Mouse (Mus musculus): ENCODE measurements around the gene Gtse1. TPM values are rescaled to one million over a fixed set of nuclear protein-coding genes. Genes with fewer than 3 reads are reported as not detected.

Gtse1 gene
- polyA plus RNA-seq, 1 experiment from 2014 or later = 35.3 TPM

GRCm38 (mm10) chr15:85879498-85879895 lies 20.0 kb downstream of the Gtse1 start:
- no peaks in the 10 kb centered on the region for H3K9me3 ChIP-seq (replicated peaks)
- peak overlapping the region; percentile 82 for H3K4me3 ChIP-seq
- 1% methylated on average over 18 of the region's 18 CpGs for WGBS (ENCODE audit: insufficient replicate concordance)
- H3K4me1 ChIP-seq = peaks cover 21% of the 10 kb centered on the region
- peak; percentile 41 for ATAC-seq
- H3K27ac ChIP-seq = peak overlapping the region; percentile 83
- H3K9ac ChIP-seq = peak overlapping the region; percentile 87
- peaks cover 60% of the 10 kb centered on the region for H3K36me3 ChIP-seq
- peak overlapping the region; percentile 79 for H3K4me2 ChIP-seq
- no peaks in the 10 kb centered on the region for H3K27me3 ChIP-seq (replicated peaks)

- no peak overlapping the region for H3K9ac ChIP-seq
- H3K9me3 ChIP-seq (replicated peaks) = no peaks in the 10 kb centered on the region
- H3K27ac ChIP-seq = no peak overlapping the region
- ATAC-seq = no peak
- H3K4me1 ChIP-seq = peaks cover 3% of the 10 kb centered on the region
- H3K36me3 ChIP-seq = peaks cover 79% of the 10 kb centered on the region
- H3K27me3 ChIP-seq (replicated peaks) = no peaks in the 10 kb centered on the region
- no peak overlapping the region for H3K4me2 ChIP-seq
- H3K4me3 ChIP-seq = no peak overlapping the region
- 71% methylated on average over 5 of the region's 5 CpGs for WGBS (ENCODE audit: insufficient replicate concordance)
Observed at GRCm38 (mm10) chr15:85885606-85886005, 26.1 kb downstream of the Gtse1 start.

GRCm38 (mm10) chr15:85889235-85889634 lies 29.7 kb downstream of the Gtse1 start:
- Histone ChIP-seq H3K36me3 (peaks cover 92% of the 10 kb centered on the region), H3K4me3 (no peak overlapping the region), H3K4me2 (no peak overlapping the region), H3K4me1 (no peaks in the 10 kb centered on the region), H3K27ac (no peak overlapping the region), H3K9ac (no peak overlapping the region), H3K9me3 (replicated peaks) (no peaks in the 10 kb centered on the region), H3K27me3 (replicated peaks) (no peaks in the 10 kb centered on the region)
- WGBS (ENCODE audit: insufficient replicate concordance) = 34% methylated on average over 4 of the region's 4 CpGs
- ATAC-seq = no peak

- no peaks in the 10 kb centered on the region for H3K9me3 ChIP-seq (replicated peaks)
- H3K4me1 ChIP-seq = no peaks in the 10 kb centered on the region
- H3K9ac ChIP-seq = no peak overlapping the region
- WGBS (ENCODE audit: insufficient replicate concordance) = 84% methylated on average over 10 of the region's 10 CpGs
- peaks cover 91% of the 10 kb centered on the region for H3K36me3 ChIP-seq
- no peak overlapping the region for H3K4me2 ChIP-seq
- H3K27me3 ChIP-seq (replicated peaks) = no peaks in the 10 kb centered on the region
- no peak overlapping the region for H3K27ac ChIP-seq
- ATAC-seq = no peak
- H3K4me3 ChIP-seq = no peak overlapping the region
Observed at GRCm38 (mm10) chr15:85891971-85892370, 32.4 kb downstream of the Gtse1 start.

- 83% methylated on average over 13 of the region's 13 CpGs for WGBS (ENCODE audit: insufficient replicate concordance)
Observed at GRCm38 (mm10) chr15:85892498-85893118, 33.1 kb downstream of the Gtse1 start.

GRCm38 (mm10) chr15:85893871-85894270 lies 34.3 kb downstream of the Gtse1 start:
- 82% methylated on average over 7 of the region's 7 CpGs for WGBS (ENCODE audit: insufficient replicate concordance)
- no peak for ATAC-seq

More at GRCm38 (mm10) chr15:85892498-85893118, 33.1 kb downstream of the Gtse1 start:
- H3K9me3 ChIP-seq (replicated peaks) = no peaks in the 10 kb centered on the region
- H3K27me3 ChIP-seq (replicated peaks) = no peaks in the 10 kb centered on the region
- H3K36me3 ChIP-seq = peaks cover 95% of the 10 kb centered on the region
- no peak overlapping the region for H3K9ac ChIP-seq
- no peak for ATAC-seq
- no peak overlapping the region for H3K4me2 ChIP-seq
- H3K4me1 ChIP-seq = no peaks in the 10 kb centered on the region
- H3K27ac ChIP-seq = no peak overlapping the region
- H3K4me3 ChIP-seq = no peak overlapping the region

GRCm38 (mm10) chr15:85896284-85896683 lies 36.7 kb downstream of the Gtse1 start:
- no peaks in the 10 kb centered on the region for H3K9me3 ChIP-seq (replicated peaks)
- H3K27me3 ChIP-seq (replicated peaks) = no peaks in the 10 kb centered on the region
- no peak overlapping the region for H3K4me2 ChIP-seq
- H3K4me1 ChIP-seq = no peaks in the 10 kb centered on the region
- no peak overlapping the region for H3K9ac ChIP-seq
- 27% methylated on average over 8 of the region's 8 CpGs for WGBS (ENCODE audit: insufficient replicate concordance)
- ATAC-seq = no peak
- no peak overlapping the region for H3K27ac ChIP-seq
- no peak overlapping the region for H3K4me3 ChIP-seq
- H3K36me3 ChIP-seq = peaks cover 69% of the 10 kb centered on the region

More at GRCm38 (mm10) chr15:85893871-85894270, 34.3 kb downstream of the Gtse1 start:
- H3K27ac ChIP-seq = no peak overlapping the region
- H3K4me2 ChIP-seq = no peak overlapping the region
- no peak overlapping the region for H3K9ac ChIP-seq
- H3K4me3 ChIP-seq = no peak overlapping the region
- no peaks in the 10 kb centered on the region for H3K4me1 ChIP-seq
- peaks cover 91% of the 10 kb centered on the region for H3K36me3 ChIP-seq
- no peaks in the 10 kb centered on the region for H3K27me3 ChIP-seq (replicated peaks)
- no peaks in the 10 kb centered on the region for H3K9me3 ChIP-seq (replicated peaks)

- no peak overlapping the region for H3K4me3 ChIP-seq
- WGBS (ENCODE audit: insufficient replicate concordance) = 81% methylated on average over 10 of the region's 10 CpGs
- 0 out of 2 replicates have a peak, but pooled peaks cover 1% of the 10 kb centered on the region for H3K27me3 ChIP-seq (replicated peaks)
- no peak overlapping the region for H3K27ac ChIP-seq
- no peak overlapping the region for H3K4me2 ChIP-seq
- no peak for ATAC-seq
- peaks cover 2% of the 10 kb centered on the region; the same call in 1 of the 2 replicates for H3K4me1 ChIP-seq
- peaks cover 61% of the 10 kb centered on the region for H3K36me3 ChIP-seq
- no peaks in the 10 kb centered on the region for H3K9me3 ChIP-seq (replicated peaks)
- H3K9ac ChIP-seq = no peak overlapping the region
Observed at GRCm38 (mm10) chr15:85897113-85897512, 37.6 kb downstream of the Gtse1 start.

- peaks cover 38% of the 10 kb centered on the region for H3K36me3 ChIP-seq
- no peak for ATAC-seq
- no peak overlapping the region for H3K27ac ChIP-seq
- no peak overlapping the region for H3K9ac ChIP-seq
- H3K4me3 ChIP-seq = no peak overlapping the region
- H3K9me3 ChIP-seq (replicated peaks) = no peaks in the 10 kb centered on the region
- peaks cover 8% of the 10 kb centered on the region; the same call in 1 of the 2 replicates for H3K27me3 ChIP-seq (replicated peaks)
- H3K4me2 ChIP-seq = no peak overlapping the region
- 65% methylated on average over 6 of the region's 6 CpGs for WGBS (ENCODE audit: insufficient replicate concordance)
- H3K4me1 ChIP-seq = peaks cover 10% of the 10 kb centered on the region; the same call in 1 of the 2 replicates
Observed at GRCm38 (mm10) chr15:85899396-85899795, 39.9 kb downstream of the Gtse1 start.

GRCm38 (mm10) chr15:85900318-85900717 lies 40.8 kb downstream of the Gtse1 start:
- Histone ChIP-seq H3K9me3 (replicated peaks) (no peaks in the 10 kb centered on the region), H3K4me3 (no peak overlapping the region), H3K9ac (no peak overlapping the region), H3K4me2 (no peak overlapping the region), H3K4me1 (peaks cover 10% of the 10 kb centered on the region; the same call in 1 of the 2 replicates), H3K27ac (no peak overlapping the region), H3K27me3 (replicated peaks) (peaks cover 8% of the 10 kb centered on the region; the same call in 1 of the 2 replicates), H3K36me3 (peaks cover 29% of the 10 kb centered on the region)
- WGBS (ENCODE audit: insufficient replicate concordance) = 82% methylated on average over 8 of the region's 8 CpGs
- no peak for ATAC-seq

- no peak overlapping the region for H3K27ac ChIP-seq
- H3K36me3 ChIP-seq = peaks cover 24% of the 10 kb centered on the region
- WGBS (ENCODE audit: insufficient replicate concordance) = 70% methylated on average over 12 of the region's 12 CpGs
- peaks cover 10% of the 10 kb centered on the region; the same call in 1 of the 2 replicates for H3K4me1 ChIP-seq
- no peak overlapping the region for H3K4me2 ChIP-seq
- ATAC-seq = no peak
- peaks cover 8% of the 10 kb centered on the region; the same call in 1 of the 2 replicates for H3K27me3 ChIP-seq (replicated peaks)
- H3K9me3 ChIP-seq (replicated peaks) = no peaks in the 10 kb centered on the region
- no peak overlapping the region for H3K4me3 ChIP-seq
- H3K9ac ChIP-seq = no peak overlapping the region
Observed at GRCm38 (mm10) chr15:85900801-85901200, 41.3 kb downstream of the Gtse1 start.

GRCm38 (mm10) chr15:85902505-85902904 lies 43.0 kb downstream of the Gtse1 start:
- no peak overlapping the region for H3K4me2 ChIP-seq
- WGBS (ENCODE audit: insufficient replicate concordance) = 40% methylated on average over 10 of the region's 10 CpGs
- peaks cover 11% of the 10 kb centered on the region; the same call in 1 of the 2 replicates for H3K27me3 ChIP-seq (replicated peaks)
- no peak for ATAC-seq
- no peak overlapping the region for H3K27ac ChIP-seq
- peaks cover 8% of the 10 kb centered on the region for H3K36me3 ChIP-seq
- H3K4me3 ChIP-seq = no peak overlapping the region
- H3K4me1 ChIP-seq = peaks cover 10% of the 10 kb centered on the region; the same call in 1 of the 2 replicates
- H3K9me3 ChIP-seq (replicated peaks) = no peaks in the 10 kb centered on the region
- no peak overlapping the region for H3K9ac ChIP-seq

Measured in liver, embryonic 12.5 days (tissue).